Mouse (Mus musculus) mouse embryonic stem cell (cell line): ENCODE measurements around the gene Ykt6.
"Not testable (repeated sequence)": the region's sequence is repeated elsewhere in the genome, so short reads cannot be mapped to it uniquely, and the experiment has no call there.

Experiments used
- in situ Hi-C, 2 experiments: fragments of 300-500 bp; cut with MboI; formaldehyde crosslinking; loops; 1 replicate in 1 of 2; 3 replicates in 1 of 2; pipeline ENCODE4 v1.14.3; 2019 to 2020; ENCODE audit warnings: low sequenced_read_pairs in 2 of 2, low pct_unique_long_range_greater_than_20kb in 1 of 2, mixed read lengths in 1 of 2; ENCODE audit not compliant: unreplicated experiment in 1 of 2

Ykt6 gene

GRCm38 (mm10) chr11:6007010-6007778 is 51.7 kb downstream of the Ykt6 start:
- in situ Hi-C loops, result not testable (repeated sequence)

- in situ Hi-C loops, result not testable (repeated sequence)
These were observed 52.3 kb downstream of the Ykt6 start for GRCm38 (mm10) chr11:6007779-6008128.

GRCm38 (mm10) chr11:6010751-6011482 is 55.4 kb downstream of the Ykt6 start:
- in situ Hi-C loops, result not testable (repeated sequence)

- in situ Hi-C loops, result no loop called here
These were observed 56.4 kb downstream of the Ykt6 start for GRCm38 (mm10) chr11:6011879-6012278.

- in situ Hi-C loops, result no loop called here
These were observed 57.9 kb downstream of the Ykt6 start for GRCm38 (mm10) chr11:6013359-6013758.

GRCm38 (mm10) chr11:6015011-6015431 is 59.5 kb downstream of the Ykt6 start:
- in situ Hi-C loops, result no loop called here

GRCm38 (mm10) chr11:6016368-6016767 is 60.9 kb downstream of the Ykt6 start:
- in situ Hi-C loops, result no loop called here

- in situ Hi-C loops, result no loop called here
These were observed 61.4 kb downstream of the Ykt6 start for GRCm38 (mm10) chr11:6016797-6017395.
